Mouse (Mus musculus) adrenal gland, postnatal 36 days (tissue): ENCODE measurements around the gene A930009A15Rik. TPM values are rescaled to one million over a fixed set of nuclear protein-coding genes. Genes with fewer than 3 reads are reported as not detected.

ENCODE experiments used
- DNase-seq, 2 experiments: peaks; one replicate each; pipeline ENCODE4 v3.0.0; 2021; ENCODE audit warnings: mixed read lengths in 1 of 2
- long read RNA-seq, 2 experiments: library from polyadenylated mRNA; stranded (forward); transcript quantifications; one replicate each; pipeline ENCODE4 v2.0.0; 2021; ENCODE audit warnings: borderline sequencing depth in 2 of 2
- total RNA-seq, 2 experiments: library from RNA; stranded (reverse); gene quantifications; 2 replicates each; pipeline ENCODE4 v1.2.3; 2021

The A930009A15Rik gene
- total RNA-seq: not detected
- long read RNA-seq, experiment 1: 0 reads
- long read RNA-seq, experiment 2: 0 reads

GRCm38 (mm10) chr10:115569712-115570491 lies at the start of gene A930009A15Rik:
Gene A930009A15Rik (plus strand): TSS chr10:115569986.
- DNase-seq: no peak

GRCm38 (mm10) chr10:115520200-115521080 lies 49.3 kb upstream of the A930009A15Rik start:
- DNase-seq: no peak

GRCm38 (mm10) chr10:115521081-115521451 lies 48.7 kb upstream of the A930009A15Rik start:
- DNase-seq: no peak

DNA sequence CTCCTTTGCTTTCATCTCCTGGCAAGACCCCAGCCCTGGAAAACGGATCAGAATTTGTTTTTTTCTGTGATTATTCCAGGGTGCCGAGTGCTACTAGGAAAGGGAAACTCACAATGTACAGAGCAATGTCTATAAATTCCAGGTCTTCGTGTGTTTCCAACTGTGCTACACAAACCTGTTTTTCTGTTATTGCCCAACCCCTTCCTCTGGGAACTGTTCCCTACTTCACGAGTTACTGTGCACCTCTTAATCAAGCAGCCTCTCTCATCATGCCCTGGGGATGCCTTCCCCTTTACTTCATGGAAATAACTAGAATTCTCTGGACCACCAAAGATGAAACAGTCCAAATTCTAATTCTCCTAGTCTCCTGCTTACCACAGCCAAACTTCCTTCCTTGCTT lies 40.9 kb upstream of the A930009A15Rik start:
- DNase-seq: no peak

GRCm38 (mm10) chr10:115529768-115530167 lies 40.0 kb upstream of the A930009A15Rik start:
- no peak for DNase-seq

GRCm38 (mm10) chr10:115530746-115531145 lies 39.0 kb upstream of the A930009A15Rik start:
- DNase-seq: no peak

DNA sequence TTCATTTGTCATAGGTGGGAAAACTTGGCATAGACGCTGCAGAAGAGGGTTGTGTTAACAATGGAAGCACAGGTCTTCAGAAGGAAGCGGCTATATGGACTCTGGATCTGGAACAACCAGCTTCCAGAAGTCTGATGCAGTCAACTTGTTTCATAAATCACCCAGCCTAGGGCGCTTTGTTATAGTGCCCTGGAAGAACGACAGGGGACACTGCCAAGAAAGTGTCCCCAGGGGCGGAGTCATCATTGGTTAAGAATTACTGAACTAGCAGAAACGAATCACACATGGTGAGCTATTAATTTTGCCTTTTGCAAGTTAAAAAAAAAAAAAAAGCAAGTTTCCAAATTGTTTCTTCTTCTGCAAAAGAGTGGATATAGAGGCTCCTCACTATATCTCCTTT lies 26.9 kb upstream of the A930009A15Rik start:
- no peak for DNase-seq

DNA sequence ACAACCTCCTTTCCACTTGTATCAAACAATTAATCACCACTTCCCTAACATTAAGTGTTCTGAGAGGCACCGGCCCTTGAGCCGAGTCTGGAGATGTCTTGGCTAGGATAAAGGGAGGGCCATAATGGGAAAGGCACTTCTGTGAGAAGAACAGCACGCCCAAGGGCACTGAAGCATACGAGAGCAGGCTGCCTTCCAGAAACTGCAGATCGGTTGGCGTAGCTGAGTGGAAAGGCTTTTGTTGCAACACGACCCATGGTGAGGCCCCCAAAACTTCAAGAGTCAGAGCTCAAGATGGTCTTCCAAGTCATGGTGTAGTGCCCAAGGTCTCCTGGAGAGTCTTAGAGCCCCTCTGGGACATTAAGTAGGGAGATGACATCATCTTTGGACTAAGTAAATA lies 19.5 kb upstream of the A930009A15Rik start:
- no peak for DNase-seq

GRCm38 (mm10) chr10:115551069-115551468 lies 18.7 kb upstream of the A930009A15Rik start:
- no peak for DNase-seq

- DNase-seq: no peak
These were observed 16.3 kb upstream of the A930009A15Rik start for GRCm38 (mm10) chr10:115553352-115554113.

GRCm38 (mm10) chr10:115555191-115555765 lies 14.5 kb upstream of the A930009A15Rik start:
- no peak for DNase-seq

GRCm38 (mm10) chr10:115556738-115557242 lies 13.0 kb upstream of the A930009A15Rik start:
- no peak for DNase-seq

- no peak for DNase-seq
These were observed 8.5 kb upstream of the A930009A15Rik start for GRCm38 (mm10) chr10:115561136-115561880.

GRCm38 (mm10) chr10:115562911-115563686 lies 6.7 kb upstream of the A930009A15Rik start:
- DNase-seq: no peak

DNA sequence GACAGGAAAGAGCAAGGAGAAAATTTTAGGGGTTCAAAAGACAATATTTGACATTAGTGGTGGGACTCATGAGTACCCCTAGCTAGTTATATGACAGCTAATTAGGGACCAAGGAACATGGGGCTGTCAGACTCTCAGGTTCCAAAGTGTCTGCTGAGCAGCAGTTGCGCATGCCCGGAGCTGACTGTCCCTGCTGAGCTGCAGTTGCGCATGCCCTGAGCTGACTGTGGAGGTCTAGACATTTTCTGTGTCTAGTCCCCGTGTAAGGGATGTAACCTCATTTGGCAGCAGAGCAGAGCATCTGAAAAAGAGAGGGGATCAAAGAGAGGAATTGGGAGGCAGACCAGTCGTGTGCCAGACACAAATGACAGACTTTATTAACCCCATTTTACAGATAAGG lies 5.8 kb upstream of the A930009A15Rik start:
- no peak for DNase-seq

- no peak for DNase-seq
These were observed 791 bp downstream of the A930009A15Rik start for GRCm38 (mm10) chr10:115570577-115570976.

GRCm38 (mm10) chr10:115571317-115571716 lies 1.5 kb downstream of the A930009A15Rik start:
- no peak for DNase-seq

- DNase-seq: no peak
These were observed 2.1 kb downstream of the A930009A15Rik start for GRCm38 (mm10) chr10:115571734-115572440.

- DNase-seq: no peak
These were observed 9.3 kb downstream of the A930009A15Rik start for GRCm38 (mm10) chr10:115579076-115579475.
